Mouse (Mus musculus): ENCODE data around the gene Hepacam.

- TF ChIP-seq CTCF (IDR thresholded peaks at IDR 0.05; ENCODE audit: extremely low read depth, insufficient read depth, insufficient read length, insufficient replicate concordance) (no peak), POLR2A (IDR thresholded peaks at IDR 0.05; ENCODE audit: low read depth, low read length) (no peak)
Observed at GRCm38 (mm10) chr9:37362084-37362483, 5.1 kb upstream of the Hepacam start.

Data from spleen, adult 2 months (tissue).